Mouse (Mus musculus): ENCODE measurements around the gene Mtrf1.
"Not testable (repeated sequence)": the region's sequence is repeated elsewhere in the genome, so short reads cannot be mapped to it uniquely, and the experiment has no call there.

The Mtrf1 gene

GRCm38 (mm10) chr14:79397321-79398122 lies at the start of gene Mtrf1:
Mtrf1 (plus strand) TSS chr14:79397772.
- DNase-seq (ENCODE audit: low spot score), result peak; percentile 70

- DNase-seq (ENCODE audit: low spot score), result no peak
These were observed 39.5 kb upstream of the Mtrf1 start for GRCm38 (mm10) chr14:79358055-79358454.

- DNase-seq (ENCODE audit: low spot score), result no peak
These were observed 20.5 kb upstream of the Mtrf1 start for GRCm38 (mm10) chr14:79377041-79377440.

GRCm38 (mm10) chr14:79383120-79383519 lies 14.5 kb upstream of the Mtrf1 start:
- DNase-seq (ENCODE audit: low spot score), result no peak

- no peak for DNase-seq (ENCODE audit: low spot score)
These were observed 9.3 kb upstream of the Mtrf1 start for GRCm38 (mm10) chr14:79388304-79388703.

- peak; percentile 38 for DNase-seq (ENCODE audit: low spot score)
These were observed 7.9 kb upstream of the Mtrf1 start for GRCm38 (mm10) chr14:79389438-79390264.

GRCm38 (mm10) chr14:79390265-79390926 lies 7.2 kb upstream of the Mtrf1 start, which contains the start of gene Naa16:
Naa16 (minus strand) TSS chr14:79390778.
- peak; percentile 95 for DNase-seq (ENCODE audit: low spot score)

GRCm38 (mm10) chr14:79393289-79393688 lies 4.3 kb upstream of the Mtrf1 start:
- no peak for DNase-seq (ENCODE audit: low spot score)

GRCm38 (mm10) chr14:79394564-79394963 lies 3.0 kb upstream of the Mtrf1 start:
- peak; percentile 55 for DNase-seq (ENCODE audit: low spot score)

GRCm38 (mm10) chr14:79407641-79408040 lies 10.1 kb downstream of the Mtrf1 start:
- no peak for DNase-seq (ENCODE audit: low spot score)

GRCm38 (mm10) chr14:79409278-79409830 lies 11.8 kb downstream of the Mtrf1 start:
- no peak for DNase-seq (ENCODE audit: low spot score)

- DNase-seq (ENCODE audit: low spot score), result no peak
These were observed 13.1 kb downstream of the Mtrf1 start for GRCm38 (mm10) chr14:79410662-79411061.

GRCm38 (mm10) chr14:79413121-79413520 lies 15.5 kb downstream of the Mtrf1 start:
- no peak for DNase-seq (ENCODE audit: low spot score)

GRCm38 (mm10) chr14:79420083-79420685 lies 22.6 kb downstream of the Mtrf1 start:
- DNase-seq (ENCODE audit: low spot score), result no peak

- DNase-seq (ENCODE audit: low spot score), result peak; percentile 80
These were observed 28.6 kb downstream of the Mtrf1 start, which contains the start of gene Kbtbd7 for GRCm38 (mm10) chr14:79425979-79426729. Kbtbd7 (plus strand) TSS chr14:79426511.

- not testable (repeated sequence) for DNase-seq (ENCODE audit: low spot score)
These were observed 29.3 kb downstream of the Mtrf1 start for GRCm38 (mm10) chr14:79426730-79427365.

- no peak for DNase-seq (ENCODE audit: low spot score)
These were observed 36.5 kb downstream of the Mtrf1 start for GRCm38 (mm10) chr14:79434068-79434467.

- no peak for DNase-seq (ENCODE audit: low spot score)
These were observed 43.1 kb downstream of the Mtrf1 start for GRCm38 (mm10) chr14:79440655-79441054.

GRCm38 (mm10) chr14:79441441-79441840 lies 43.9 kb downstream of the Mtrf1 start:
- DNase-seq (ENCODE audit: low spot score), result no peak

GRCm38 (mm10) chr14:79444601-79445000 lies 47.0 kb downstream of the Mtrf1 start:
- no peak for DNase-seq (ENCODE audit: low spot score)
